Mouse (Mus musculus) retina, embryonic 14.5 days (tissue): ENCODE measurements around the gene Wnt5b.

Experiments used
- DNase-seq: peaks from one replicate; pipeline ENCODE4 v3.0.0-alpha.2; 2015; ENCODE audit warnings: low spot score

Wnt5b gene

GRCm38 (mm10) chr6:119387801-119388649 lies 156.1 kb downstream of the Wnt5b start:
- DNase-seq, result no peak

GRCm38 (mm10) chr6:119386821-119387220 lies 157.3 kb downstream of the Wnt5b start:
- DNase-seq, result no peak

GRCm38 (mm10) chr6:119386421-119386820 lies 157.7 kb downstream of the Wnt5b start:
- DNase-seq, result no peak

- no peak for DNase-seq
These were observed 158.5 kb downstream of the Wnt5b start for GRCm38 (mm10) chr6:119385668-119386067.
